Mouse (Mus musculus): ENCODE measurements around the gene Colq.

Colq gene

GRCm38 (mm10) chr14:31574903-31575665 lies 16.1 kb downstream of the Colq start:
- no peak for DNase-seq (ENCODE audit: low read depth)

GRCm38 (mm10) chr14:31572561-31573175 lies 18.5 kb downstream of the Colq start:
- DNase-seq (ENCODE audit: low read depth), result no peak

GRCm38 (mm10) chr14:31571419-31571818 lies 19.7 kb downstream of the Colq start:
- DNase-seq (ENCODE audit: low read depth), result no peak

- no peak for DNase-seq (ENCODE audit: low read depth)
These were observed 20.8 kb downstream of the Colq start for GRCm38 (mm10) chr14:31570131-31570951.

GRCm38 (mm10) chr14:31569151-31569631 lies 22.0 kb downstream of the Colq start:
- no peak for DNase-seq (ENCODE audit: low read depth)

GRCm38 (mm10) chr14:31565478-31566212 lies 25.5 kb downstream of the Colq start:
- DNase-seq (ENCODE audit: low read depth), result no peak

GRCm38 (mm10) chr14:31564452-31565179 lies 26.5 kb downstream of the Colq start:
- DNase-seq (ENCODE audit: low read depth), result no peak

- no peak for DNase-seq (ENCODE audit: low read depth)
These were observed 30.3 kb downstream of the Colq start for GRCm38 (mm10) chr14:31560886-31561285.

GRCm38 (mm10) chr14:31559216-31559615 lies 31.9 kb downstream of the Colq start:
- no peak for DNase-seq (ENCODE audit: low read depth)

GRCm38 (mm10) chr14:31557784-31558183 lies 33.4 kb downstream of the Colq start:
- no peak for DNase-seq (ENCODE audit: low read depth)

- no peak for DNase-seq (ENCODE audit: low read depth)
These were observed 33.9 kb downstream of the Colq start for GRCm38 (mm10) chr14:31557273-31557672.

GRCm38 (mm10) chr14:31556526-31557260 lies 34.5 kb downstream of the Colq start:
- DNase-seq (ENCODE audit: low read depth), result no peak

- DNase-seq (ENCODE audit: low read depth), result no peak
These were observed 35.1 kb downstream of the Colq start for GRCm38 (mm10) chr14:31555963-31556434.

- DNase-seq (ENCODE audit: low read depth), result no peak
These were observed 36.1 kb downstream of the Colq start for GRCm38 (mm10) chr14:31555021-31555420.

- DNase-seq (ENCODE audit: low read depth), result no peak
These were observed 47.2 kb downstream of the Colq start for GRCm38 (mm10) chr14:31543885-31544442.

GRCm38 (mm10) chr14:31537298-31537697 lies 53.8 kb downstream of the Colq start:
- no peak for DNase-seq (ENCODE audit: low read depth)

- no peak for DNase-seq (ENCODE audit: low read depth)
These were observed 58.5 kb downstream of the Colq start for GRCm38 (mm10) chr14:31532656-31533055.

GRCm38 (mm10) chr14:31531506-31532148 lies 59.5 kb downstream of the Colq start:
- peak; percentile 29 for DNase-seq (ENCODE audit: low read depth)

- no peak for DNase-seq (ENCODE audit: low read depth)
These were observed 60.3 kb downstream of the Colq start for GRCm38 (mm10) chr14:31530847-31531246.
